Mouse (Mus musculus) brain, embryonic 14.5 days (tissue): Measurements from ENCODE around the gene Yipf2.

Experiments used
- CTCF ChIP-seq: fragments of 200-500 bp; IDR thresholded peaks from 2 replicates; pipeline ENCODE4 v1.5.1; 2012; ENCODE audit warnings: inconsistent platforms, mild to moderate bottlenecking, moderate library complexity, borderline replicate concordance; ENCODE audit not compliant: insufficient read depth, insufficient read length; ENCODE audit errors: extremely low read depth
- POLR2A ChIP-seq: fragments of 200-500 bp; IDR thresholded peaks from 2 replicates; pipeline ENCODE4 v1.6.1; 2012; ENCODE audit warnings: mild to moderate bottlenecking, inconsistent platforms, borderline replicate concordance; ENCODE audit not compliant: poor library complexity, insufficient read depth, insufficient read length, severe bottlenecking; ENCODE audit errors: extremely low read depth

DNA sequence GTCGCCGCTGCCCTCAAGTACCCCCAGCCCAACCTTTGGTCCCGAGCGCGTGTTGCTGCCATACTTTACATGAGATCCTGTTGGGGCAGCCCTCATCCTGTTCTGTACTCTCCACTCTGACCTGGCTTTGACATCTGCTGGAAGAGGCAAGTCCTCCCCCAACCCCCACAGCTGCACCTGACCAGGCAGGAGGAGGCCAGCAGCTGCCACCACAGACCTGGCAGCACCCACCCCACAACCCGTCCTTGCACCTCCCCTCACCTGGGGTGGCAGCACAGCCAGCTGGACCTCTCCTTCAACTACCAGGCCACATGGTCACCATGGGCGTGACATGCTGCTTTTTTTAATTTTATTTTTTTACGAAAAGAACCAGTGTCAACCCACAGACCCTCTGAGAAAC, 4.3 kb downstream of the Yipf2 start:
- TF ChIP-seq CTCF (no peak), POLR2A (no peak)
